Mouse (Mus musculus): Measurements from ENCODE around the gene Akt1s1.

The Akt1s1 gene

GRCm38 (mm10) chr7:44869697-44870528 lies 21.1 kb downstream of the Akt1s1 start, which contains the start of gene Ptov1:
TSS of gene Ptov1 (minus strand) at chr7:44869788.
- WGBS, result 5% methylated on average over 29 of the region's 29 CpGs

- 77% methylated on average over 6 of the region's 6 CpGs for WGBS
Measured at GRCm38 (mm10) chr7:44870614-44871013, 21.8 kb downstream of the Akt1s1 start.

DNA sequence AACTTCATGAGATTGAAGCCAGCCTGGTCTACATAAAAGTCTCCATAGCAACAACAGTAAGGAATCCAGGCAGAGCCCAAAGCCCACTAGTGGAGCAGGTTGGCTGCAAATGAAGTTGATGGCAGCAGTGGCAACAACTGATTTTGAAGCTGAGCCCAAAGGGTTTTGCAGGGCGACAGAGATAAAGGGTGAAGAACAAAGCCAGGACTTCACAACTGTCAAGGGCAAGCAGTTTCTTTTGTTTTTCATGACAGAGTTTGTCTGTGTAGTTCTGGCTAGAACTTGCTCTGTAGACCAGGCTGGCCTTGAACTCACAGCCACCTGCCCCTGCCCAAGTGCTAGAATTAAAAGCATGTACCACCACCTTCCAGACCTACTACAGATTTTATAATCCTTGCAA lies 22.4 kb downstream of the Akt1s1 start:
- 50% methylated on average over 1 of the region's 1 CpGs for WGBS

- 90% methylated on average over 2 of the region's 2 CpGs for WGBS
Measured at GRCm38 (mm10) chr7:44871774-44872173, 23.0 kb downstream of the Akt1s1 start.

GRCm38 (mm10) chr7:44877833-44878232 lies 29.0 kb downstream of the Akt1s1 start:
- 68% methylated on average over 14 of the region's 14 CpGs for WGBS

DNA sequence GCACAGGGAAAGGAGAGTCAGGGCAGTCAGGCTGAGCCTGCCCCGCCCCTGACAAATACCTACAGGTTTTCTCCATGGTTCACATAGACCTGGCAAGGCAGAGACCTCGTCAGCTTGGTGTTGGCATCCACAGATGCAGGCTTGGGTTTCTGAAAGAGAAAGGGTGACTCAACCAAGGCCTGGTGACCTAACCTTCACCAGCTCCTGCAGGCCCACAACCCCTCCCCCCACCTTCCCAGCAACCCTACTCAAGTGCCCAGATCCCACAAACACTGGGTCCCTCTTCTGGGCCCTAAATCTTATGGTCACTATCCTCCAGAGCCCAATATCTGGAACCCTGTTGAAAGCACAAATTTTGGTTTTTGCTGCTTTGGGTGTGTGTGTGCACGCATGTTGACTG lies 34.2 kb downstream of the Akt1s1 start:
- 94% methylated on average over 3 of the region's 3 CpGs for WGBS

DNA sequence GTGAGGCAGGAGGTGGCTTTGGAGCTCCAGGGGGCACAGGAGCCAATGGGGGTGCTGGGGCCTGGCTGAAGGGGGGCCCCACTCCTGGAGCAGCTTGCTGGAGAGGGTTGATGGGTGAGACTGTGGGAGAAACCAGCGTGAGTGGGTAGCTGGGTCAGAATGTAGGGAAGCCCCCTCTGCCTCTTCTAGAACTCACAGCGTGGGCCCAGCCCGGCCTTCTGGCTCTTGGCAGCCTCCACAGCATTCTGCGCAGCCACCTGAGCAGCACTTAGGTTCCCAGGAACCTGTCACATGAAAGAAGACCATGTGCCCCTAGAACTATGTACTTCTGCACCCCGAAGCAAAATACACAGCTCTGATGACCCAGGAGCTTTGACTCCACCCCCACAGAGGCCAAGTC lies 35.8 kb downstream of the Akt1s1 start:
- 94% methylated on average over 5 of the region's 5 CpGs for WGBS

GRCm38 (mm10) chr7:44886964-44887363 lies 38.2 kb downstream of the Akt1s1 start:
- WGBS, result 86% methylated on average over 7 of the region's 7 CpGs

DNA sequence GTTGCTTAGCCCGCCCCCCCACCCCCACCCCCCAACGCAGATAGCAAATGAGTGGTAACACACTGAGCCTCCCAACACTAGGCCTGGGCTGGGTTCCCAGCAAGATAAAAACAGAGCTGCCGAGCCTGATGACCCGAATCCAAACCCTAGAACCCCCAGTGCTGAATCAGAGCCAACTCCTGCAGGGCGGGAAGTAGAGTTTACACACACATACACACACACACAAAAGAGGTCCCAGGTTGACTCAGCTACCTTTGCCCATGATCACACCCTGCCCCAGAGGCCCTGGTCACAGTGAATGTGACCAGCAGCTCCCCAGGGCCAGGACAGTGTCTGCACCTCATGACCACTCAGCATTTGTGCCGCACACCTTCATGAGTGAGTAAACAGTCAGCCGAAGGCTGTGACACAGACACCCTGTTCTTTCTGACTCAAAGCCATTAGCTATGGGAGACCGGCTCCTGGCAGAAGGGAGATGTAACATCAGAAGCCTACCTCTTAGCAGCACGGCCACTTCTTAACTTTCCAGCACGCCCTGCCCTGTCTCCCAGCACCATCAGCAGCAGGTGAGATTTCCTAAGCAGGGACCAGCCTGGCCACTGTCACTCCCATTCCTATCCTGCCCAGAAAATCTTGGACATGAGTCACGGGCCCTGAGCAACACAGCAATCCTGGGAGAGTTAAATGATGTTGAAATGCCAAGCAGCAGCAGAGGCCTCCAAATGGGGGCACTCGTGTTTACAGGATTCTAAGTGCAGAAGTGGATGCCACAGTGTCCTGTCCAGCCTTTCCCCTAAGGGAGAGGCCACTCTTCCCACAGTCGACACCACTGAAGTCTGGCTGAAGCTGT lies 39.7 kb downstream of the Akt1s1 start:
- 43% methylated on average over 13 of the region's 13 CpGs for WGBS

- 78% methylated on average over 7 of the region's 7 CpGs for WGBS
Measured at GRCm38 (mm10) chr7:44890180-44890579, 41.4 kb downstream of the Akt1s1 start.

- WGBS, result 31% methylated on average over 4 of the region's 4 CpGs
Measured at GRCm38 (mm10) chr7:44890737-44891136, 41.9 kb downstream of the Akt1s1 start.

GRCm38 (mm10) chr7:44891611-44892010 lies 42.8 kb downstream of the Akt1s1 start:
- whole genome bisulfite sequencing, result 9% methylated on average over 6 of the region's 6 CpGs

DNA sequence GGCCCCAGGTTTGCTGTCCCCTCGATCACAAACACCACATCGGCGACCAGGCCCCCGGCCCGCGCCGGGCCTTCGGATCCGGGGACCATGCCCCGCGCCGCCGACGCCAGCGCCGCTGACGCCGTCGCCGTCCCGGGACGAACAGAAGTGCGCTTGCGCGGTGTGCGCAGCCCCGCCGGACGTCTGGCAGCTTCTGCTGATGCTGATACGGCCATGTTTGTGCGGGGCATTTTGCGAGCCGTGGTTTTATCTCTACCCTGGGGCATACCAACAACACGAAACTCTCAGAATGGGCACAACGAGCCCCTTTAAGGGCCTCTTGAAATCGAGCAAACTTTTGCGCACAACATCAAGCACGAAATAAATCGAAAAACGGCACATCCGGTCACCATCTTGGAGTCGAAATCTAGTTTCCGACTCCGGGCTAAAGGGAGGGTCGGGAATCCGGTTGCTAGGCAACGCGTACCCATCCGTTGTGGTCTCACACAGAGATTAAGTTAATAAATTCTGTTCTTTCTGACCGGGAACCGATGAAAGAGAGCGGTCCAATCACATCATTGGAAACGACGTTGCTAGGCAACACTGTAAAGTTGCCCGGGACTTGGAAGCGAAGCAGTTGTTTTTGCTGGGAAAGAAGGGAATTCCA lies 43.6 kb downstream of the Akt1s1 start, which contains the start of gene Med25:
Med25 (minus strand) TSS at position 437 of the 646 bp plus-strand sequence.
- WGBS, result 1% methylated on average over 56 of the region's 56 CpGs

DNA sequence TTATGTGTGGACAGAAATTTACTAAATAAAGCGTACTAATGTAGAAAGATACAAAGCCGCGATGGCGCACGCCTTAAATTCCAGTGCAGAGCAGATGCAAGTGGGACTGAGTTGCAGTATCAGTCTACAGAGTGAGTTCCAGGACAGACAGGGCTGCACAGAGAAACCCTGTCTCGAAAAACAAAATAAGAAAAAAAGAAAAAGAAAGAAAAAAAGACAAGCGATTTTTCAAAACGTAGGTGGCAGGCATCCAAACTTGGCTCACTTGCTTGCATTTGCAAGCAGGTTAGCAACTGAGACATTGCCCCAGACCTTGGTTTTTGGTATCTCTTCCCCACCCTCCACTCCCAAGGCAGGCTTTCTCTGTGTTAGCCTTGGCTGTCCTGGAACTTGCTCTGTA lies 44.4 kb downstream of the Akt1s1 start:
- 4% methylated on average over 8 of the region's 8 CpGs for WGBS

- 84% methylated on average over 3 of the region's 3 CpGs for WGBS
Measured at GRCm38 (mm10) chr7:44894175-44894574, 45.4 kb downstream of the Akt1s1 start.

- WGBS, result 24% methylated on average over 7 of the region's 7 CpGs
Measured at GRCm38 (mm10) chr7:44895206-44895592, 46.4 kb downstream of the Akt1s1 start.

GRCm38 (mm10) chr7:44895593-44896434 lies 47.0 kb downstream of the Akt1s1 start, which contains the start of gene Fuz:
TSS of gene Fuz (plus strand) at chr7:44896079.
- under 1% methylated on average over 34 of the region's 34 CpGs for WGBS

GRCm38 (mm10) chr7:44896499-44896898 lies 47.7 kb downstream of the Akt1s1 start:
- 8% methylated on average over 10 of the region's 10 CpGs for WGBS

- WGBS, result 40% methylated on average over 19 of the region's 19 CpGs
Measured at GRCm38 (mm10) chr7:44898607-44899006, 49.8 kb downstream of the Akt1s1 start.

GRCm38 (mm10) chr7:44900632-44901031 lies 51.8 kb downstream of the Akt1s1 start:
- 75% methylated on average over 11 of the region's 11 CpGs for WGBS

DNA sequence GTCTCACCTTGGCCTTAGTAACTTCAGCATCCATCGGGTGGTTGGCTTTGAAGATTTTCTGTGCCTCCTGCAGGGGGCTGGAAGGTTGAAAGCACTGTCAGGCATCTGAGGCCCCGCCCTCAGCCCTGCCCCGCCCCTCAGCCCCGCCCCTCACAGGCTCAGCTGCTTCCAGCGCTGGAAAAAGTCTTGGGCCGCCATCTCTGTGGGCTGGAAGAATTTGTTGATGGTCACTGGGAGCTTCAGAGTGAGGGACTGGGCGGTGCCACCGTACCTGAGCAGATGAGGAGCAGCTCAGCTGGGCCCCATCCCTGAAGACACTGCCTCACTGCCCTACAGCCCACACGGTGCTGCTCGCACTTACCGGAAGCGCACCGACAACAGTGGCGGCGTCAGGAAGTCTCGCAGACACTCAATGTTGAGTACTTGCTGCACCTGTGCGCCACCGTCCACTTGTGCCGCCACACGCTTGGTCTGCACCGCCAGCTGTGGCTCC lies 52.5 kb downstream of the Akt1s1 start:
- WGBS, result 21% methylated on average over 21 of the region's 21 CpGs
